Comparison of ENCODE assay signal across 8 mouse cellular contexts in the genomic region with DNA sequence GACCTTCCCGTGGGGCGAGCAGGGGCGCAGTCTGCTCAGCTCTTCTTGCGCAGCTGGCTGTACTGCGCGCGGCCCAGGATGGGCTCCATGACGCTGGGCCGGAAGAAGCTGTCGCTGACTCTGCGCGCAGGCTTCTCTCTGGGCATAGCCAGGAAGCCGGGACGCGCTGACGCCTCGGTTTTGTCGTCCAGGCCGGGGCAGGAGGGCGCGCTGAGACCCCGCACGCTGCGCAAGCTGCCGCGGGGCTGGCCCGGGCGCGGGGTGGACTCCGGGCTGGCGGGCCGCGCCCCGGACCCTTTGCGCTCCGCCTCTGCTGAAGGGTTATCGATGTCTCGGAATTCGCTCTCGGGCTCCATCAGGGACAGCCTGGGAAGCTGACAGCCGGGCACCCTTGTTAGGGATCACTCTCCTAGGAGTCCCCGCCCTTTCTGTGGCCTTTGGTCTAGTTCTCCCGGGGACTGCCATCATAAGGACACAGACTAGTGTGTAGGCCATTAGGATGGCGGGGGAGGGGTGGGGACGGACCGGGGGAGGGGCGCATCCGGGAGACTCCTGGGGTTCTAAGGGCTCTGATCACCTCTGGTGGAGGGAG. TPM values are rescaled to one million over a fixed set of nuclear protein-coding genes. Genes with fewer than 3 reads are reported as not detected.
A peak's percentile ranks its signal among the peaks of the same experiment; 100 is the strongest.
DNase-seq lines count a peak whose midpoint lies in the region; ATAC-seq and TF ChIP-seq lines count a peak whose summit lies in the region.

No protein-coding gene starts in this region.

- H3K9ac ChIP-seq in hindbrain, embryonic 13.5 days: peak overlapping the region; percentile 85
- peak overlapping the region; percentile 83 for H3K9ac ChIP-seq in limb, embryonic 13.5 days
- H3K9ac ChIP-seq in midbrain, embryonic 11.5 days (ENCODE audit: low read length): peak overlapping the region; percentile 70
- peak overlapping the region; percentile 49 for H3K9ac ChIP-seq in stomach, embryonic 14.5 days (replicated peaks; ENCODE audit: low read depth, low read length)

- peak; percentile 81 for ATAC-seq in hindbrain, embryonic 13.5 days (ENCODE audit: low FRiP score)
- ATAC-seq in limb, embryonic 13.5 days (ENCODE audit: low FRiP score, low read depth): peak; percentile 80
- peak; percentile 78 for ATAC-seq in midbrain, embryonic 11.5 days (ENCODE audit: low FRiP score)
- peak; percentile 79; the same call in 1 of the 2 replicates for ATAC-seq in stomach, embryonic 14.5 days (ENCODE audit: insufficient number of reproducible peaks, insufficient read depth, low FRiP score, low read depth)
- no peak for ATAC-seq in monocyte, adult 5-6 weeks (replicated peaks; ENCODE audit: insufficient number of reproducible peaks, low FRiP score, low TSS enrichment, poor library complexity, severe bottlenecking)

- peak overlapping the region; percentile 83 for H3K4me3 ChIP-seq in E14TG2a.4 (replicated peaks; ENCODE audit: low read length)
- peak overlapping the region; percentile 60 for H3K4me3 ChIP-seq in hindbrain, embryonic 13.5 days
- H3K4me3 ChIP-seq in limb, embryonic 13.5 days: peak overlapping the region; percentile 67
- H3K4me3 ChIP-seq in midbrain, embryonic 11.5 days (ENCODE audit: low read depth, low read length): peak overlapping the region; percentile 54
- peak overlapping the region; percentile 59 for H3K4me3 ChIP-seq in stomach, embryonic 14.5 days (ENCODE audit: low read depth, low read length)

- H3K4me1 ChIP-seq in E14TG2a.4 (replicated peaks; ENCODE audit: low read depth, low read length): peaks cover 13% of the 10 kb centered on the region
- 0 out of 2 replicates have a peak, but pooled peaks cover 13% of the 10 kb centered on the region for H3K4me1 ChIP-seq in hindbrain, embryonic 13.5 days (replicated peaks)
- H3K4me1 ChIP-seq in limb, embryonic 13.5 days: no peaks in the 10 kb centered on the region
- peaks cover 5% of the 10 kb centered on the region for H3K4me1 ChIP-seq in midbrain, embryonic 11.5 days (ENCODE audit: control insufficient read depth, insufficient read depth, low read length)
- no peaks in the 10 kb centered on the region for H3K4me1 ChIP-seq in stomach, embryonic 14.5 days (ENCODE audit: control insufficient read depth, insufficient read depth, low read length)

- peak; percentile 80 for DNase-seq in adrenal gland, postnatal 14 days
- peak; percentile 33 for DNase-seq in forelimb bud, embryonic 11.5 days (ENCODE audit: low read depth, low spot score)
- peak; percentile 93 for DNase-seq in midbrain, embryonic 11.5 days (ENCODE audit: low spot score, missing footprints)

- peak overlapping the region; percentile 77 for H3K4me2 ChIP-seq in hindbrain, embryonic 13.5 days
- peak overlapping the region; percentile 84 for H3K4me2 ChIP-seq in limb, embryonic 13.5 days (replicated peaks)
- peak overlapping the region; percentile 82 for H3K4me2 ChIP-seq in midbrain, embryonic 11.5 days
- H3K4me2 ChIP-seq in stomach, embryonic 14.5 days (replicated peaks; ENCODE audit: low read depth, low read length): peak overlapping the region; percentile 88

- no peaks in the 10 kb centered on the region for H3K9me3 ChIP-seq in E14TG2a.4 (ENCODE audit: low read length)
- no peaks in the 10 kb centered on the region for H3K9me3 ChIP-seq in hindbrain, embryonic 13.5 days
- H3K9me3 ChIP-seq in limb, embryonic 13.5 days: no peaks in the 10 kb centered on the region
- no peaks in the 10 kb centered on the region for H3K9me3 ChIP-seq in midbrain, embryonic 11.5 days (ENCODE audit: control insufficient read depth, low read length)
- no peaks in the 10 kb centered on the region for H3K9me3 ChIP-seq in stomach, embryonic 14.5 days (ENCODE audit: control insufficient read depth, low read depth, low read length)

- H3K27ac ChIP-seq in hindbrain, embryonic 13.5 days: no peak overlapping the region
- H3K27ac ChIP-seq in limb, embryonic 13.5 days: no peak overlapping the region; the same call in 1 of the 2 replicates
- no peak overlapping the region for H3K27ac ChIP-seq in midbrain, embryonic 11.5 days (ENCODE audit: low read depth, low read length)
- no peak overlapping the region for H3K27ac ChIP-seq in stomach, embryonic 14.5 days (ENCODE audit: low read length)

- no peak for TF ChIP-seq CTCF in E14TG2a.4 (conservative IDR thresholded peaks at IDR 0.05; ENCODE audit: low read length)

- peaks cover 71% of the 10 kb centered on the region for H3K27me3 ChIP-seq in E14TG2a.4 (ENCODE audit: insufficient read depth, low read length)
- H3K27me3 ChIP-seq in hindbrain, embryonic 13.5 days: peaks cover 45% of the 10 kb centered on the region
- peaks cover 27% of the 10 kb centered on the region for H3K27me3 ChIP-seq in limb, embryonic 13.5 days
- peaks cover 23% of the 10 kb centered on the region for H3K27me3 ChIP-seq in midbrain, embryonic 11.5 days (ENCODE audit: control insufficient read depth, insufficient read depth, low read length)
- no peaks in the 10 kb centered on the region for H3K27me3 ChIP-seq in stomach, embryonic 14.5 days (ENCODE audit: control insufficient read depth, insufficient read depth, low read length)

- H3K36me3 ChIP-seq in E14TG2a.4 (ENCODE audit: insufficient read depth, low read length): no peaks in the 10 kb centered on the region
- H3K36me3 ChIP-seq in hindbrain, embryonic 13.5 days: no peaks in the 10 kb centered on the region
- H3K36me3 ChIP-seq in limb, embryonic 13.5 days: no peaks in the 10 kb centered on the region
- no peaks in the 10 kb centered on the region for H3K36me3 ChIP-seq in midbrain, embryonic 11.5 days (ENCODE audit: control insufficient read depth, insufficient read depth, low read length)
- no peaks in the 10 kb centered on the region for H3K36me3 ChIP-seq in stomach, embryonic 14.5 days (ENCODE audit: control insufficient read depth, insufficient read depth, low read length)

- WGBS in hindbrain, embryonic 13.5 days: under 1% methylated on average over 48 of the region's 48 CpGs
- WGBS in limb, embryonic 13.5 days: under 1% methylated on average over 48 of the region's 48 CpGs
- under 1% methylated on average over 46 of the region's 48 CpGs for WGBS in midbrain, embryonic 11.5 days
- WGBS in stomach, embryonic 14.5 days: under 1% methylated on average over 47 of the region's 48 CpGs

RNA-seq across cellular contexts. Expression of gene Kif7, which starts 6.0 kb away (rescaled TPM):
- 4.2 and 5.0 TPM in 2 replicates for total RNA-seq in adrenal gland, postnatal 14 days (2021)
- 1.7 and 2.2 TPM in 2 replicates for polyA plus RNA-seq in hindbrain, embryonic 13.5 days (2015; fragmentation: Nextera tagmentation; extraction: Ambion mirVana)
- polyA plus RNA-seq in limb, embryonic 13.5 days (2015; fragmentation: Nextera tagmentation; extraction: Ambion mirVana): 6.5 and 6.9 TPM in 2 replicates
- 2.8 and 4.7 TPM in 2 replicates for polyA plus RNA-seq in midbrain, embryonic 11.5 days (2014; fragmentation: Nextera tagmentation; extraction: Ambion mirVana)
- 4.2 and 4.4 TPM in 2 replicates for polyA plus RNA-seq in stomach, embryonic 14.5 days (2014; fragmentation: Nextera tagmentation; extraction: Ambion mirVana)
- total RNA-seq in monocyte, adult 5-6 weeks (2017): 0.19 TPM in 1 of 3 replicates, not detected in the others

RNA-seq across cellular contexts. Expression of gene Plin1, which starts 11.2 kb away (rescaled TPM):
- 646 and 719 TPM in 2 replicates for total RNA-seq in adrenal gland, postnatal 14 days (2021)
- polyA plus RNA-seq in hindbrain, embryonic 13.5 days (2015; fragmentation: Nextera tagmentation; extraction: Ambion mirVana): 0.13 and 0.17 TPM in 2 replicates
- polyA plus RNA-seq in limb, embryonic 13.5 days (2015; fragmentation: Nextera tagmentation; extraction: Ambion mirVana): not detected in 2 replicates
- polyA plus RNA-seq in midbrain, embryonic 11.5 days (2014; fragmentation: Nextera tagmentation; extraction: Ambion mirVana): not detected in 2 replicates
- polyA plus RNA-seq in stomach, embryonic 14.5 days (2014; fragmentation: Nextera tagmentation; extraction: Ambion mirVana): not detected in 2 replicates
- total RNA-seq in monocyte, adult 5-6 weeks (2017): not detected in 3 replicates

RNA-seq across cellular contexts. Expression of gene Pex11a, which starts 21.4 kb away (rescaled TPM):
- 45.9 and 53.5 TPM in 2 replicates for total RNA-seq in adrenal gland, postnatal 14 days (2021)
- polyA plus RNA-seq in hindbrain, embryonic 13.5 days (2015; fragmentation: Nextera tagmentation; extraction: Ambion mirVana): 10.9 and 14.6 TPM in 2 replicates
- polyA plus RNA-seq in limb, embryonic 13.5 days (2015; fragmentation: Nextera tagmentation; extraction: Ambion mirVana): 9.9 and 11.7 TPM in 2 replicates
- 8.4 TPM in 2 replicates for polyA plus RNA-seq in midbrain, embryonic 11.5 days (2014; fragmentation: Nextera tagmentation; extraction: Ambion mirVana)
- 11.0 and 11.5 TPM in 2 replicates for polyA plus RNA-seq in stomach, embryonic 14.5 days (2014; fragmentation: Nextera tagmentation; extraction: Ambion mirVana)
- total RNA-seq in monocyte, adult 5-6 weeks (2017): 1.1 to 2.5 TPM in 2 of 3 replicates, not detected in the other

RNA-seq across cellular contexts. Expression of gene Wdr93, which starts 21.5 kb away (rescaled TPM):
- total RNA-seq in adrenal gland, postnatal 14 days (2021): 1.8 and 2.8 TPM in 2 replicates
- polyA plus RNA-seq in hindbrain, embryonic 13.5 days (2015; fragmentation: Nextera tagmentation; extraction: Ambion mirVana): 0.47 and 0.65 TPM in 2 replicates
- 0.11 and 0.27 TPM in 2 replicates for polyA plus RNA-seq in limb, embryonic 13.5 days (2015; fragmentation: Nextera tagmentation; extraction: Ambion mirVana)
- 0.33 and 0.39 TPM in 2 replicates for polyA plus RNA-seq in midbrain, embryonic 11.5 days (2014; fragmentation: Nextera tagmentation; extraction: Ambion mirVana)
- polyA plus RNA-seq in stomach, embryonic 14.5 days (2014; fragmentation: Nextera tagmentation; extraction: Ambion mirVana): 0.14 and 0.50 TPM in 2 replicates
- total RNA-seq in monocyte, adult 5-6 weeks (2017): not detected in 3 replicates

Comparison
In these comparisons a context has a peak if more than half of its experiments do, and no peak if none do; other contexts are left out.
1. DNase-seq: peak in every context shown above with its lines; median percentile 93 in midbrain, embryonic 11.5 days; 80 in adrenal gland, postnatal 14 days; 33 in forelimb bud, embryonic 11.5 days.